Mouse (Mus musculus) forelimb bud, embryonic 11.5 days (tissue): ENCODE data around the gene Nr1h2.

Source experiments
- DNase-seq: peaks from one replicate; pipeline ENCODE4 v3.0.0-alpha.2; 2012; ENCODE audit warnings: low read depth, low spot score

The Nr1h2 gene

GRCm38 (mm10) chr7:44553826-44554225, at the start of gene Nr1h2:
TSS of gene Nr1h2 (minus strand) at chr7:44553951.
- DNase-seq = peak; percentile 96

- no peak for DNase-seq
Measured at GRCm38 (mm10) chr7:44603186-44603855, 49.6 kb upstream of the Nr1h2 start.

GRCm38 (mm10) chr7:44602443-44602842, 48.7 kb upstream of the Nr1h2 start:
- DNase-seq = no peak

GRCm38 (mm10) chr7:44601646-44602045, 47.9 kb upstream of the Nr1h2 start:
- no peak for DNase-seq

- DNase-seq = no peak
Measured at GRCm38 (mm10) chr7:44600691-44601262, 47.0 kb upstream of the Nr1h2 start.

- DNase-seq = no peak
Measured at GRCm38 (mm10) chr7:44598336-44598735, 44.6 kb upstream of the Nr1h2 start.

GRCm38 (mm10) chr7:44597666-44598065, 43.9 kb upstream of the Nr1h2 start:
- no peak for DNase-seq

GRCm38 (mm10) chr7:44596996-44597538, 43.3 kb upstream of the Nr1h2 start:
- no peak for DNase-seq

GRCm38 (mm10) chr7:44596051-44596450, 42.3 kb upstream of the Nr1h2 start:
- no peak for DNase-seq

- DNase-seq = no peak
Measured at GRCm38 (mm10) chr7:44595131-44595561, 41.4 kb upstream of the Nr1h2 start.

GRCm38 (mm10) chr7:44594291-44594690, 40.5 kb upstream of the Nr1h2 start:
- DNase-seq = no peak

- DNase-seq = peak; percentile 88
Measured at GRCm38 (mm10) chr7:44593775-44594174, 40.0 kb upstream of the Nr1h2 start.

- no peak for DNase-seq
Measured at GRCm38 (mm10) chr7:44593051-44593450, 39.3 kb upstream of the Nr1h2 start.

GRCm38 (mm10) chr7:44591348-44592116, 37.8 kb upstream of the Nr1h2 start:
- no peak for DNase-seq

- peak; percentile 94 for DNase-seq
Measured at GRCm38 (mm10) chr7:44590402-44591347, 36.9 kb upstream of the Nr1h2 start, which contains the start of gene Kcnc3. TSS of gene Kcnc3 (plus strand) at chr7:44590664.

GRCm38 (mm10) chr7:44589946-44590345, 36.2 kb upstream of the Nr1h2 start:
- DNase-seq = no peak

GRCm38 (mm10) chr7:44589149-44589548, 35.4 kb upstream of the Nr1h2 start:
- peak; percentile 83 for DNase-seq

GRCm38 (mm10) chr7:44588338-44588737, 34.6 kb upstream of the Nr1h2 start:
- no peak for DNase-seq

GRCm38 (mm10) chr7:44587676-44588075, 33.9 kb upstream of the Nr1h2 start:
- no peak for DNase-seq

GRCm38 (mm10) chr7:44586930-44587329, 33.2 kb upstream of the Nr1h2 start:
- DNase-seq = peak; percentile 52

- DNase-seq = no peak
Measured at GRCm38 (mm10) chr7:44586518-44586917, 32.8 kb upstream of the Nr1h2 start.
